Mouse (Mus musculus): ENCODE results near the gene Zfp598. TPM values are rescaled to one million over a fixed set of nuclear protein-coding genes. Genes with fewer than 3 reads are reported as not detected.

Zfp598 gene
- polyA plus RNA-seq, 1 experiment from 2014 or later: 22.1 TPM

GRCm38 (mm10) chr17:24638840-24639239, 30.6 kb upstream of the Zfp598 start:
- WGBS: 32% methylated on average over 9 of the region's 9 CpGs
- Histone ChIP-seq H3K4me3 (no peak overlapping the region), H3K9me3 (no peaks in the 10 kb centered on the region), H3K4me2 (no peak overlapping the region), H3K27ac (peak overlapping the region; percentile 93), H3K4me1 (peaks cover 47% of the 10 kb centered on the region), H3K9ac (no peak overlapping the region), H3K36me3 (peaks cover 28% of the 10 kb centered on the region), H3K27me3 (no peaks in the 10 kb centered on the region)
- ATAC-seq (ENCODE audit: insufficient number of reproducible peaks, low FRiP score, low TSS enrichment, low read depth): 0 out of 2 replicates have a peak, but pooled peaks have one; percentile 37

- Histone ChIP-seq H3K4me1 (peaks cover 50% of the 10 kb centered on the region), H3K27ac (peak overlapping the region; percentile 93), H3K36me3 (peaks cover 30% of the 10 kb centered on the region), H3K27me3 (no peaks in the 10 kb centered on the region), H3K4me2 (peak overlapping the region; percentile 17; the same call in 1 of the 2 replicates), H3K9ac (peak overlapping the region; percentile 18; the same call in 1 of the 2 replicates), H3K9me3 (no peaks in the 10 kb centered on the region), H3K4me3 (no peak overlapping the region)
- WGBS: 13% methylated on average over 5 of the region's 5 CpGs
- peak; percentile 27 for ATAC-seq (ENCODE audit: insufficient number of reproducible peaks, low FRiP score, low TSS enrichment, low read depth)
Measured at GRCm38 (mm10) chr17:24639571-24639988, 29.9 kb upstream of the Zfp598 start.

GRCm38 (mm10) chr17:24640119-24640518, 29.4 kb upstream of the Zfp598 start:
- Histone ChIP-seq H3K4me2 (0 out of 2 replicates have a peak overlapping the region, but pooled peaks have one; percentile 17), H3K27me3 (no peaks in the 10 kb centered on the region), H3K4me3 (no peak overlapping the region), H3K9ac (0 out of 2 replicates have a peak overlapping the region, but pooled peaks have one; percentile 18), H3K4me1 (peaks cover 51% of the 10 kb centered on the region), H3K27ac (peak overlapping the region; percentile 93), H3K9me3 (no peaks in the 10 kb centered on the region), H3K36me3 (peaks cover 34% of the 10 kb centered on the region)
- no peak for ATAC-seq (ENCODE audit: insufficient number of reproducible peaks, low FRiP score, low TSS enrichment, low read depth)
- WGBS: 81% methylated on average over 7 of the region's 7 CpGs

- Histone ChIP-seq H3K4me3 (no peak overlapping the region), H3K27ac (peak overlapping the region; percentile 93), H3K9ac (no peak overlapping the region), H3K27me3 (no peaks in the 10 kb centered on the region), H3K36me3 (peaks cover 34% of the 10 kb centered on the region), H3K4me1 (peaks cover 52% of the 10 kb centered on the region), H3K4me2 (no peak overlapping the region), H3K9me3 (no peaks in the 10 kb centered on the region)
- WGBS: 92% methylated on average over 15 of the region's 15 CpGs
- ATAC-seq (ENCODE audit: insufficient number of reproducible peaks, low FRiP score, low TSS enrichment, low read depth): no peak
Measured at GRCm38 (mm10) chr17:24640581-24640980, 28.9 kb upstream of the Zfp598 start.

- Histone ChIP-seq H3K27me3 (no peaks in the 10 kb centered on the region), H3K36me3 (peaks cover 31% of the 10 kb centered on the region), H3K27ac (no peak overlapping the region), H3K4me3 (no peak overlapping the region), H3K4me1 (peaks cover 59% of the 10 kb centered on the region), H3K4me2 (no peak overlapping the region), H3K9me3 (no peaks in the 10 kb centered on the region), H3K9ac (no peak overlapping the region)
- ATAC-seq (ENCODE audit: insufficient number of reproducible peaks, low FRiP score, low TSS enrichment, low read depth): no peak
- 92% methylated on average over 14 of the region's 14 CpGs for WGBS
Measured at GRCm38 (mm10) chr17:24641944-24642343, 27.5 kb upstream of the Zfp598 start.

GRCm38 (mm10) chr17:24642791-24643343, 26.6 kb upstream of the Zfp598 start:
- H3K4me3 ChIP-seq: no peak overlapping the region
- no peak for ATAC-seq (ENCODE audit: insufficient number of reproducible peaks, low FRiP score, low TSS enrichment, low read depth)
- H3K9ac ChIP-seq: no peak overlapping the region
- 59% methylated on average over 6 of the region's 6 CpGs for WGBS
- no peak overlapping the region for H3K4me2 ChIP-seq
- no peak overlapping the region for H3K27ac ChIP-seq
- no peaks in the 10 kb centered on the region for H3K27me3 ChIP-seq
- peaks cover 36% of the 10 kb centered on the region for H3K36me3 ChIP-seq
- no peaks in the 10 kb centered on the region for H3K9me3 ChIP-seq
- peaks cover 64% of the 10 kb centered on the region for H3K4me1 ChIP-seq

- Histone ChIP-seq H3K9ac (no peak overlapping the region), H3K27ac (peak overlapping the region; percentile 81), H3K4me1 (peaks cover 63% of the 10 kb centered on the region), H3K9me3 (no peaks in the 10 kb centered on the region), H3K4me3 (no peak overlapping the region), H3K36me3 (peaks cover 31% of the 10 kb centered on the region), H3K27me3 (no peaks in the 10 kb centered on the region), H3K4me2 (no peak overlapping the region)
- no peak for ATAC-seq (ENCODE audit: insufficient number of reproducible peaks, low FRiP score, low TSS enrichment, low read depth)
- WGBS: 30% methylated on average over 7 of the region's 7 CpGs
Measured at GRCm38 (mm10) chr17:24644030-24644715, 25.3 kb upstream of the Zfp598 start.

GRCm38 (mm10) chr17:24644875-24645721, 24.4 kb upstream of the Zfp598 start:
- Histone ChIP-seq H3K36me3 (peaks cover 31% of the 10 kb centered on the region), H3K27ac (peak overlapping the region; percentile 81), H3K4me3 (no peak overlapping the region), H3K9me3 (no peaks in the 10 kb centered on the region), H3K9ac (no peak overlapping the region), H3K27me3 (no peaks in the 10 kb centered on the region), H3K4me1 (peaks cover 63% of the 10 kb centered on the region), H3K4me2 (no peak overlapping the region)
- WGBS: 73% methylated on average over 9 of the region's 9 CpGs
- no peak for ATAC-seq (ENCODE audit: insufficient number of reproducible peaks, low FRiP score, low TSS enrichment, low read depth)

GRCm38 (mm10) chr17:24645916-24646315, 23.6 kb upstream of the Zfp598 start:
- Histone ChIP-seq H3K4me2 (no peak overlapping the region), H3K9me3 (no peaks in the 10 kb centered on the region), H3K27ac (peak overlapping the region; percentile 81; the same call in 1 of the 2 replicates), H3K4me3 (no peak overlapping the region), H3K36me3 (peaks cover 23% of the 10 kb centered on the region), H3K9ac (no peak overlapping the region), H3K27me3 (no peaks in the 10 kb centered on the region), H3K4me1 (peaks cover 60% of the 10 kb centered on the region)
- WGBS: 76% methylated on average over 3 of the region's 3 CpGs
- ATAC-seq (ENCODE audit: insufficient number of reproducible peaks, low FRiP score, low TSS enrichment, low read depth): no peak

- 79% methylated on average over 4 of the region's 4 CpGs for whole genome bisulfite sequencing
- ATAC-seq (ENCODE audit: insufficient number of reproducible peaks, low FRiP score, low TSS enrichment, low read depth): no peak
- no peaks in the 10 kb centered on the region for H3K27me3 ChIP-seq
- H3K27ac ChIP-seq: no peak overlapping the region
- H3K4me2 ChIP-seq: no peak overlapping the region
- no peaks in the 10 kb centered on the region for H3K9me3 ChIP-seq
- H3K4me3 ChIP-seq: no peak overlapping the region
- H3K9ac ChIP-seq: no peak overlapping the region
- H3K36me3 ChIP-seq: peaks cover 21% of the 10 kb centered on the region
- peaks cover 60% of the 10 kb centered on the region for H3K4me1 ChIP-seq
Measured at GRCm38 (mm10) chr17:24646381-24646780, 23.1 kb upstream of the Zfp598 start.

- H3K9me3 ChIP-seq: no peaks in the 10 kb centered on the region
- H3K27me3 ChIP-seq: no peaks in the 10 kb centered on the region
- peak overlapping the region; percentile 10; the same call in 1 of the 2 replicates for H3K9ac ChIP-seq
- 0 out of 2 replicates have a peak overlapping the region, but pooled peaks have one; percentile 7 for H3K4me2 ChIP-seq
- peaks cover 60% of the 10 kb centered on the region for H3K4me1 ChIP-seq
- WGBS: 75% methylated on average over 11 of the region's 11 CpGs
- peaks cover 13% of the 10 kb centered on the region; the same call in 1 of the 2 replicates for H3K36me3 ChIP-seq
- peak overlapping the region; percentile 22; the same call in 1 of the 2 replicates for H3K27ac ChIP-seq
- H3K4me3 ChIP-seq: no peak overlapping the region
- no peak for ATAC-seq (ENCODE audit: insufficient number of reproducible peaks, low FRiP score, low TSS enrichment, low read depth)
Measured at GRCm38 (mm10) chr17:24647493-24647892, 22.0 kb upstream of the Zfp598 start.

Data from limb, embryonic 15.5 days (tissue).